Mouse (Mus musculus) neural tube, embryonic 14.5 days (tissue): ENCODE measurements at regions not wholly inside any gene's neighbourhood (a gene's known extent, or its start where the extent isn't known, plus 50 kb on each side); places are given as distances from the start of the nearest gene placed in this dataset.

Experiments
- ATAC-seq: fragments of 200-750 bp; cut with Nextera tagmentation; 2 replicates; pipeline ENCODE4 v1.8.0; 2017; ENCODE audit warnings: low read depth, mild to moderate bottlenecking, moderate TSS enrichment, moderate library complexity
- H3K27ac ChIP-seq: fragments of 300-500 bp; sonication (generic); 2 replicates; pipeline ENCODE4 v1.5.1; 2014; ENCODE audit warnings: low read depth, mild to moderate bottlenecking, control low read depth, low read length, moderate library complexity, mixed read lengths
- H3K27me3 ChIP-seq: fragments of 300-500 bp; sonication (generic); 2 replicates; pipeline ENCODE4 v1.6.1; 2014; ENCODE audit warnings: low read length; ENCODE audit not compliant: control insufficient read depth, insufficient read depth
- H3K36me3 ChIP-seq: fragments of 300-500 bp; sonication (generic); 2 replicates; pipeline ENCODE4 v1.6.1; 2014; ENCODE audit warnings: low read length, mixed read lengths; ENCODE audit not compliant: control insufficient read depth, insufficient read depth
- H3K4me1 ChIP-seq: fragments of 300-500 bp; sonication (generic); 2 replicates; pipeline ENCODE4 v1.6.1; 2014; ENCODE audit warnings: low read length; ENCODE audit not compliant: control insufficient read depth, insufficient read depth
- H3K4me2 ChIP-seq: fragments of 300-500 bp; sonication (generic); 2 replicates; pipeline ENCODE4 v1.6.1; 2014; ENCODE audit warnings: mild to moderate bottlenecking, low read depth, low read length, control low read depth
- H3K4me3 ChIP-seq: fragments of 300-500 bp; sonication (generic); 2 replicates; pipeline ENCODE4 v1.5.1; 2014; ENCODE audit warnings: low read depth, low read length, control low read depth, mixed read lengths
- H3K9ac ChIP-seq: fragments of 300-500 bp; sonication (generic); replicated peaks from 2 replicates; pipeline ENCODE4 v1.6.1; 2014; ENCODE audit warnings: low read depth, mild to moderate bottlenecking, control low read depth, low read length, mixed read lengths
- H3K9me3 ChIP-seq: fragments of 300-500 bp; sonication (generic); 2 replicates; pipeline ENCODE4 v1.6.1; 2016; ENCODE audit warnings: low read length; ENCODE audit not compliant: control insufficient read depth
- WGBS: fragments of 180-500 bp; shearing (Covaris S2); extraction: QIAGEN DNeasy Blood & Tissue Kit; methylation state at CpG from one replicate; pipeline ENCODE4 v1.1.7; 2014; 5-methylcytosine and 5-hydroxymethylcytosine counted together

GRCm38 (mm10) chr7:129983601-129984120 lies 392.0 kb downstream of the Wdr11 start:
- Histone ChIP-seq H3K36me3 (no peaks in the 10 kb centered on the region), H3K4me2 (no peak overlapping the region), H3K4me3 (no peak overlapping the region), H3K4me1 (no peaks in the 10 kb centered on the region), H3K27me3 (no peaks in the 10 kb centered on the region), H3K9me3 (no peaks in the 10 kb centered on the region), H3K27ac (no peak overlapping the region), H3K9ac (no peak overlapping the region)
- WGBS = 89% methylated on average over 6 of the region's 6 CpGs
- no peak for ATAC-seq

- 81% methylated on average over 9 of the region's 9 CpGs for WGBS
- no peaks in the 10 kb centered on the region for H3K36me3 ChIP-seq
- no peak overlapping the region for H3K4me2 ChIP-seq
- H3K27ac ChIP-seq = no peak overlapping the region
- no peak for ATAC-seq
- H3K9ac ChIP-seq = no peak overlapping the region
- H3K9me3 ChIP-seq = no peaks in the 10 kb centered on the region
- H3K4me3 ChIP-seq = no peak overlapping the region
- no peaks in the 10 kb centered on the region for H3K4me1 ChIP-seq
- no peaks in the 10 kb centered on the region for H3K27me3 ChIP-seq
Measured at GRCm38 (mm10) chr7:129984367-129984766, 392.7 kb downstream of the Wdr11 start.

- no peak overlapping the region for H3K9ac ChIP-seq
- H3K27me3 ChIP-seq = no peaks in the 10 kb centered on the region
- no peak overlapping the region for H3K4me2 ChIP-seq
- no peak overlapping the region for H3K27ac ChIP-seq
- WGBS = 65% methylated on average over 6 of the region's 6 CpGs
- no peak for ATAC-seq
- no peaks in the 10 kb centered on the region for H3K36me3 ChIP-seq
- H3K9me3 ChIP-seq = no peaks in the 10 kb centered on the region
- H3K4me3 ChIP-seq = no peak overlapping the region
- H3K4me1 ChIP-seq = no peaks in the 10 kb centered on the region
Measured at GRCm38 (mm10) chr7:129987119-129987665, 395.5 kb downstream of the Wdr11 start.

- WGBS = 46% methylated on average over 4 of the region's 4 CpGs
- H3K4me3 ChIP-seq = no peak overlapping the region
- H3K4me1 ChIP-seq = no peaks in the 10 kb centered on the region
- H3K36me3 ChIP-seq = no peaks in the 10 kb centered on the region
- no peak overlapping the region for H3K27ac ChIP-seq
- no peak overlapping the region for H3K9ac ChIP-seq
- ATAC-seq = no peak
- H3K27me3 ChIP-seq = no peaks in the 10 kb centered on the region
- H3K9me3 ChIP-seq = no peaks in the 10 kb centered on the region
- H3K4me2 ChIP-seq = no peak overlapping the region
Measured at GRCm38 (mm10) chr7:129987713-129988112, 396.1 kb downstream of the Wdr11 start.

- no peak overlapping the region; the same call in 1 of the 2 replicates for H3K27ac ChIP-seq
- no peaks in the 10 kb centered on the region for H3K36me3 ChIP-seq
- peak; percentile 61; the same call in 1 of the 2 replicates for ATAC-seq
- H3K9ac ChIP-seq = no peak overlapping the region
- no peaks in the 10 kb centered on the region; the same call in 1 of the 2 replicates for H3K4me1 ChIP-seq
- WGBS = 26% methylated on average over 14 of the region's 14 CpGs
- H3K4me3 ChIP-seq = no peak overlapping the region
- no peaks in the 10 kb centered on the region for H3K9me3 ChIP-seq
- no peak overlapping the region for H3K4me2 ChIP-seq
- H3K27me3 ChIP-seq = no peaks in the 10 kb centered on the region
Measured at GRCm38 (mm10) chr7:129993446-129994223, 402.0 kb downstream of the Wdr11 start.

- no peak for ATAC-seq
- 90% methylated on average over 7 of the region's 7 CpGs for WGBS
- no peak overlapping the region for H3K4me3 ChIP-seq
- H3K36me3 ChIP-seq = no peaks in the 10 kb centered on the region
- no peak overlapping the region for H3K9ac ChIP-seq
- H3K9me3 ChIP-seq = no peaks in the 10 kb centered on the region
- no peak overlapping the region for H3K4me2 ChIP-seq
- no peaks in the 10 kb centered on the region; the same call in 1 of the 2 replicates for H3K4me1 ChIP-seq
- H3K27me3 ChIP-seq = no peaks in the 10 kb centered on the region
- H3K27ac ChIP-seq = no peak overlapping the region
Measured at GRCm38 (mm10) chr7:129995529-129995928, 403.9 kb downstream of the Wdr11 start.

- H3K9ac ChIP-seq = no peak overlapping the region
- no peaks in the 10 kb centered on the region for H3K36me3 ChIP-seq
- no peak for ATAC-seq
- no peak overlapping the region for H3K4me3 ChIP-seq
- no peaks in the 10 kb centered on the region for H3K4me1 ChIP-seq
- no peak overlapping the region for H3K27ac ChIP-seq
- 64% methylated on average over 10 of the region's 10 CpGs for WGBS
- no peaks in the 10 kb centered on the region for H3K27me3 ChIP-seq
- no peaks in the 10 kb centered on the region for H3K9me3 ChIP-seq
- H3K4me2 ChIP-seq = no peak overlapping the region
Measured at GRCm38 (mm10) chr7:130001064-130001463, 409.4 kb downstream of the Wdr11 start.

GRCm38 (mm10) chr7:130002002-130002401 lies 410.3 kb downstream of the Wdr11 start:
- WGBS = 68% methylated on average over 12 of the region's 12 CpGs
- Histone ChIP-seq H3K27me3 (no peaks in the 10 kb centered on the region), H3K4me3 (no peak overlapping the region), H3K27ac (no peak overlapping the region), H3K4me1 (no peaks in the 10 kb centered on the region), H3K9ac (no peak overlapping the region), H3K9me3 (no peaks in the 10 kb centered on the region), H3K4me2 (no peak overlapping the region), H3K36me3 (no peaks in the 10 kb centered on the region)
- no peak for ATAC-seq

GRCm38 (mm10) chr7:130005406-130005805 lies 413.7 kb downstream of the Wdr11 start:
- WGBS = 59% methylated on average over 10 of the region's 10 CpGs
- H3K4me1 ChIP-seq = no peaks in the 10 kb centered on the region
- ATAC-seq = no peak

More at GRCm38 (mm10) chr7:130005406-130005805, 413.7 kb downstream of the Wdr11 start:
- Histone ChIP-seq H3K4me2 (no peak overlapping the region), H3K27me3 (no peaks in the 10 kb centered on the region), H3K27ac (no peak overlapping the region), H3K36me3 (no peaks in the 10 kb centered on the region), H3K4me3 (no peak overlapping the region), H3K9me3 (no peaks in the 10 kb centered on the region), H3K9ac (no peak overlapping the region)
